Mouse (Mus musculus): ENCODE results near the gene Atp8b2. TPM values are rescaled to one million over a fixed set of nuclear protein-coding genes. Genes with fewer than 3 reads are reported as not detected.

Gene Atp8b2
- 100 to 1,000 TPM; 112 to 129 TPM for total RNA-seq (2021)
- long read RNA-seq, experiment 1, full-length matches to known transcripts: 74 of 120 reads
- long read RNA-seq, experiment 1, partial matches to known transcripts: 24 of 120 reads
- long read RNA-seq, experiment 1, other reads (novel, unspliced or antisense): 22 of 120 reads
- long read RNA-seq, experiment 2, full-length matches to known transcripts: 74 of 118 reads
- long read RNA-seq, experiment 2, partial matches to known transcripts: 20 of 118 reads
- long read RNA-seq, experiment 2, other reads (novel, unspliced or antisense): 24 of 118 reads

DNA sequence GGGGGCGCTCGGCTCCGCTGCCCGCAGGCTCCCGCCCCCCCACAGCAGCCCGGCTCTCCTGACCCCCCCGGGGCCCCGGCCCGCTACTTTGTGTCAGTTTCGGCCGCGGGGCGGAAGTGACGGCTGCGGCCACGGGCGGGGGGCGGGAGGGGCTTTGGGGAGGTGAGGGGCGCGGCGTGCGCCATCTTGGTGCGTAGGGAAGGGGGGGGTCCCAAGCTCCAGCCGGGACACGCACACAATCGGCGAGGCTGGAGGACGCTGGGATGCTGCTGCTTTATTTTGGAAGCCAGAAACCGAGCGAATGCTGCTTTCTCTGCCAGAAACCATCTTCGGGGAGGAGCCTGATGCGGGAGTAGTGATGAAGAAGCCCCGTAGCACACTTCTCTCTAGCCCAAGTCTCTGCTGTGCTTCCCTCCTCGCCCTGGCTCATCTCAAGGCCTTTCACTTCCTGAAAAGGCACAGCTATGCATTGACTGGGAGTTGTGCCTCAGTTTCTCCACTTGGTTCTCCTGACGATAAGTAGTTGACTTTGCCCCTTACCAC is at the start of gene Atp8b2:
Gene Atp8b2 (minus strand): TSS at position 288 of the 543 bp plus-strand sequence.
- intact Hi-C loops (cut with DNase I): loop anchor here (2.0 kb wide), 1 partner anchor 36 kb away; the partner anchor contains the start of gene Hax1
- Histone ChIP-seq H3K4me3 (peak within 1 kb of the TSS; percentile 56), H3K27ac (peak within 1 kb of the TSS; percentile 86)
- peak; percentile 48 to 67 for DNase-seq (ENCODE audit: extremely low spot score in 1 of 2, low spot score in 2 of 2)
- TF ChIP-seq CTCF (IDR thresholded peaks at IDR 0.05): no peak

DNA sequence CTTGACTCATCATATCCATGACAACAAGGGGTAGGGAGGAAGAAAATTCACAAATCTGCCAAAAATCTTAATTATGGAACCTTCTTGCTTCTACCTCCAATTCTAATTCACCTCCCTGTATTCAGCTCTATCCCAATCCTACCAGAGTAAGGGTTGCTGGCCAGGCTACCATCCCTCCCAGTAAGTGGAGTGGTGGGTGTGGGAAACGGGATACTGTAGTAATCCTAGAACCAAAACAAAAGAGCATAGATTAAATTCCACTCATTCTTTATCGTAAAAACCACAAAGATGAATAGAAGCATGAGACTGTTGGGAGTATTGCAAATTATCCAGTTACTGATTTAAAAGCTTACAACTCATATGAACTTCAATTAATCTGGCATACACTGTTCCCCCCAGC is 47.0 kb upstream of the Atp8b2 start:
- intact Hi-C loops (cut with DNase I): no loop called here
- TF ChIP-seq CTCF (IDR thresholded peaks at IDR 0.05): no peak
- no peak overlapping the region for H3K4me3 ChIP-seq
- DNase-seq (ENCODE audit: extremely low spot score in 1 of 2, low spot score in 2 of 2): no peak
- H3K27ac ChIP-seq: no peak overlapping the region

DNA sequence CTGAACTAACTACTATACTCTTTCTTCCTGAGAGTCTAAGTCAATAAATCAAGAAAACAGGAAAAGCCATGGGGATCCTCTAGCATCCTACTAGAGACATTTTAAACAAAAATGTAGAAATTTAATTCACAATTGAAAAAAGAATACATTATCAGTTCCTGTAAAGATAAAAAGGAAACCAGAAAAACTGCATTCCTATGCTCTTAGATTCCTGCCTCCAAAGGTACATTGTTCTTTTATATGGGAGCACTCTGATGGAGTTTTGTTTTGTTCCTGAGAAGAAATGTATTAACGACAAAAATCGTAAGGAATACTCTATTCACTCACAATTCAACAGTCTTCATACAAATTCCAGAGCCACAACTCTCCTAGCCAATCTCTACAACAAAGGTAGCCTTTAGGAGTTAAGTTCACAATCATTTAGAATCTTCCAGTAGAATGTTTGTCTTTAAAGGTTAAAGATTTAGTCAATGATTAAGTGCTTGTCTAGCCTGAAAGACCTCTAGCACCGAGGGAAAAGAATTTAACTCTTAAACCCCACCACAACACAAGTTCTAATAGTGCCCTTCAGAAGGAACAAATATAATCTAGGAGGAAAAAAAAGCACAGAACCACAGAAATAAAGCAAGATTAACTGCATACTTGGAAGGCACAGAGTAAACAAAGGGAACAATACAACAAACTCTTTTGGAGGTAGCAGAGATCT is 40.9 kb upstream of the Atp8b2 start:
- Histone ChIP-seq H3K27ac (no peak overlapping the region), H3K4me3 (no peak overlapping the region)
- no peak for TF ChIP-seq CTCF (IDR thresholded peaks at IDR 0.05)
- intact Hi-C loops (cut with DNase I): no loop called here
- no peak for DNase-seq (ENCODE audit: extremely low spot score in 1 of 2, low spot score in 2 of 2)

DNA sequence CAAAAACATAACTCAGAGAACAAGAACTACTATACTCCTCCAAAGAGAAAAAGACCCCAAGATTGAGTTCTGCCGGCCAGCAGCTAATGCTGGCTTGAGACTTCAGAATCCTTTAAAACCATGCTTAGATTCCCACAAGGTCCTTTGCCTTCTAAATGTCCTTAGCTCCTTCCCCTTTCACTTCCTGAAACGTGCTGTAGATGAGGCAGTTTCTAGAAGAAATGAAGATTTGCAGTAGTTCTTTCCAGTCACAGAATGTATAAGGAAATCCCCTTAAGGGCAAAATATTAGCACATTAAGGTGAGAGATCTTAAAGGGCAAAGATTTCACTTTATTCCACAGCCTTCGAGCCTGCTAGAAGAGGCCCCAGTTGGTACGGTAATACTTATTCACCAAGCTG is 36.5 kb upstream of the Atp8b2 start:
- Histone ChIP-seq H3K4me3 (no peak overlapping the region), H3K27ac (no peak overlapping the region; the same call in 1 of the 2 replicates)
- intact Hi-C loops (cut with DNase I): loop anchor here (2.0 kb wide), 1 partner anchor 37 kb away; the partner anchor contains the start of gene Atp8b2
- TF ChIP-seq CTCF (IDR thresholded peaks at IDR 0.05): no peak
- DNase-seq (ENCODE audit: extremely low spot score in 1 of 2, low spot score in 2 of 2): no peak

DNA sequence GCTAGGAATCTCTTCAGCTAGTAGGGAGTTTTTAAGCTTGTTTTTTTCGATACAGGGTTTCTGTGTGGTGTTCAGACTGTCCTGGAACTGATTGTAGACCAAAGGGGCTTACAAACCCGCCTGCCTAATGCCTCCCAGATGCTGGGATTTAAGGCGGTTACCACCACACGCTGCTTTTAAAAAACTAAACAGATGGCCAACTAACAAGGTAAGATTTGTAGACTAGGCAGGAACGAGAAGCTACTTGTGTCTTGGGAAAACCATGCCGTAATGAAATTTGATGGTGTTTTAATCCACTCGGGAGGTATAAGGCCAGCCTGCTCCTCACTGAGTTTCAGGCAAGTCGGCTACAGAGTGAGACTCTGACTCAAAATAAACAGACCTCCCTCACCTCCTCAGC is 35.8 kb upstream of the Atp8b2 start:
- H3K4me3 ChIP-seq: peak overlapping the region; percentile 69
- peak overlapping the region; percentile 99 for H3K27ac ChIP-seq
- intact Hi-C loops (cut with DNase I): loop anchor here (2.0 kb wide), 1 partner anchor 36 kb away; the partner anchor contains the start of gene Atp8b2
- TF ChIP-seq CTCF (IDR thresholded peaks at IDR 0.05): no peak
- peak in 1 of 2 experiments; percentile 11 for DNase-seq (ENCODE audit: extremely low spot score in 1 of 2, low spot score in 2 of 2)

DNA sequence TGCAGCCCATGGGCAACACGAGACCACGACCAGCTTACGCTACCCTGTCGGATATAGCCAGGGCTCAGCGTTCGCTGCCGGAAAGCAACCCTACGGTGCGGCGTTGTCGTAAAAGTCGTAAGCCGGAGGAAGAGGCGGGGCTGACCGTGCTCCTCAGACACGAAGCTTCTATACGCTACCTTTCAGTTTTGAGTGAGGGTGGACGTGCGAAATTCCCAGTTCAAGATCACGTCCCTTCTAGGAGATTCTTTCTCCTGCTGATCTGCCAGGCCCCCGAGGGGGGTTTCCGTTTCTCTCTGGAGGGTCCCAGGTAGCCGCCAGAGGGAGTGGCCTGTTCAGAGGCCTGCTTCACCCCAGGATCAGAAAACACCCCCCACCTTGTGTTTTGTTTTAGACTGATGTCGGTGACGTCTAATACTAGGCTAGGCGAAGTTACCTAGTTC is 35.3 kb upstream of the Atp8b2 start, which contains the start of gene Hax1:
Gene Hax1 (minus strand): TSS at position 169 of the 443 bp plus-strand sequence.
- Histone ChIP-seq H3K4me3 (peak within 1 kb of the TSS; percentile 69), H3K27ac (peak within 1 kb of the TSS; percentile 99)
- DNase-seq (ENCODE audit: extremely low spot score in 1 of 2, low spot score in 2 of 2): peak; percentile 92 to 95
- intact Hi-C loops (cut with DNase I): loop anchor here (2.0 kb wide), 1 partner anchor 36 kb away; the partner anchor contains the start of gene Atp8b2
- TF ChIP-seq CTCF (IDR thresholded peaks at IDR 0.05): peak; percentile 10

DNA sequence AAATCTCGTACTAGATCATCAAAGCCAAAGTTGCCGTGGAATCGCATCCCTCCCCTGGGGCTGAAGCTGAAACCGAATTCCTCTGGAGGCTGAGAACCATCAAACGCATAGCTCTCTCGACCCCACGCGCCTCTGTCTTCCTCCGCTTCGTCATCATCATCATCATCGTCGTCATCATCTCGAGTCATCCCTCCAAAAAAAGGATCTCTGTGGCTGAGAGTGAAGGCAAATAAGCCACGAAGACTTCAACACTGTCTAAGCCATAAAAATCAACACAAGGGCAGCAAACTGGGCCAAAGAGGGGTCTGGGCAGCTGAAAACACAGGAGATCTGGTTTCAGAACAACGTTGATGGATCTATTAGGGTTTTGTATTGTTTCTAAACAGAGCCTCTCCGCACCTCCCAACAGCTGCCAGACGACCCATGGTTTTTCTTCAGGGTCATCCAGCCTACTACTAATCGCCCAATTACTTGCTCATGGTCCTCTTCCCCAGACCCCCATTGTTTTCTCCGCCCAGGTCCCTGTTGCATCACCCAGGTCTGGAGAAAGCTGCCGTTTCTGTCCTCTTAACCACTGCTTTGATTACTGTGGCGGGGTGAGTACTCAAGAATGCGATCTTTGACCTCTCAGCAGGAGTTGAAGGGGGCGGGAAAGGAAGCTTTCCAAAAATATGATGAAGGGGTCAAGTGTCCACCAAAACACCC is 34.6 kb upstream of the Atp8b2 start:
- no peak for TF ChIP-seq CTCF (IDR thresholded peaks at IDR 0.05)
- Histone ChIP-seq H3K4me3 (peak overlapping the region; percentile 69), H3K27ac (peak overlapping the region; percentile 99)
- intact Hi-C loops (cut with DNase I): loop anchor here (2.0 kb wide), 1 partner anchor 35 kb away; the partner anchor contains the start of gene Atp8b2
- peak; percentile 32 to 34 for DNase-seq (ENCODE audit: extremely low spot score in 1 of 2, low spot score in 2 of 2)

DNA sequence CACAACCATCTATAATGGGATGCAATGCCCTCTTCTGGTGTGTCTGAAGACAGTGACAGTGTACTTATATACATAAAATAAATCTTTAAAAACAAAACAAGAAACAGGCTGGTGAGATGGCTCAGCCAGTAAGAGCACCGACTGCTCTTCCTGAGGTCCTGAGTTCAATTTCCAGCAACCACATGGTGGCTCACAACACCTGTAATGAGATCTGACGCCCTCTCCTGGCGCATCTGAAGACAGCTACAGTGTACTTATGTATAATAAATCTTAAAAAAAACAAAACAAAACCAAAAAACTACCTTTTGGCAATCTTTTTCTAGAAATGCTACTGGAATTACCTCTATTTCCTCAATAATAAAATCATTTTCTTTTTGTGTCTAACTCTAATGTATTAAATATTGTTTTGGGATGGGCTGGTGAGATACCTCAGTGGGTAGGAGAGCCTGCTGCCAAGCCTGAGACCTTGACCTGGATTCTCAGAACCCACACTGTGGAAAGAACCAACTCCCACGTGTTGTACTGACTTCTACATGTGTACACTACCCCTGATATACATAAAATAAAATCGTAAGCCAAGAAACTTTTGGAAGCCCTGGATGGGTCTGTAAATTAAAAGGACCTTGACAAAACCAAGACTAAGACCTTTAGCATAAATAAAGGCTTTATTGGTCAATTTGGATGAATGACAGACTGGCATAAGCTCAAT is 31.7 kb upstream of the Atp8b2 start:
- intact Hi-C loops (cut with DNase I): no loop called here
- no peak; the same call in 1 of the 2 replicates for TF ChIP-seq CTCF (IDR thresholded peaks at IDR 0.05)
- Histone ChIP-seq H3K27ac (no peak overlapping the region), H3K4me3 (no peak overlapping the region)
- no peak for DNase-seq (ENCODE audit: extremely low spot score in 1 of 2, low spot score in 2 of 2)

DNA sequence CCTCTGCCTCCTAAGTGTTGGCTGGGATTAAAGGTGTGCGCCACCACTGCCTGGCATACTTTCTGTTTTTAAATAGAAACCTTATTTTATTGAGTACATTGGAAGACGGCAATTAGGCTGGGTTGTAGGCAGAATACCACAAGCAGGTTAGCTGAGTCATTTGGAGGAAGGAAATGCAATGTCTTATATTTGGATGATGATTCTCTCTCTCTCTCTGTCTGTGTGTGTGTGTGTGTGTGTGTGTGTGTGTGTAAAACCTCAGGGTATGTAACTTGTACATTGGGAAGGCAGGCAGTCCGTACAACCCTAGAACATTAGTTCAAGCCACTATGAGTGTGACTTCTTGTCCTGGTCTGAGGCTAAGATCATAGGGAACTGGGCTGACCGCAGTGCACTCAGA is 24.5 kb upstream of the Atp8b2 start:
- intact Hi-C loops (cut with DNase I): no loop called here
- DNase-seq (ENCODE audit: extremely low spot score in 1 of 2, low spot score in 2 of 2): no peak
- TF ChIP-seq CTCF (IDR thresholded peaks at IDR 0.05): no peak

DNA sequence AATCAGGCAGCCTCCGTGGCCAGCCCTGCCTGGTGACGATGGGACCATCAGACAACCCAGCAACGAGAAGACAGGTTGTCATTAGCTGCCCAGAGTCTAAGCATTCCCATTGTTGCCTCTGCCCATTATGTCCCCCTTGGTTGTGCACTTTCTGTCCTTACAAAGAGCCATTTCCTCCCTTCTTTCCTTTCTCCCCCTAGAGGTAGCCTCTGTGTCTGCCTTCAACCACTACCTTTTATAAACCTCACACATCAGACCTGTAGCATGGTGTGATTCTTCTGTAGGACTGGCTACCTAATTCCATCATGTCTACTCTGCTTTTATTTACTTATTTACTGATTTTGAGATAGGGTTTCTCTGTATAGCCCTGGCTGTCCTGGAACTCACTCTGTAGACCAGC is 23.9 kb upstream of the Atp8b2 start:
- no peak overlapping the region for H3K27ac ChIP-seq
- no peak overlapping the region for H3K4me3 ChIP-seq
- no peak for DNase-seq (ENCODE audit: extremely low spot score in 1 of 2, low spot score in 2 of 2)
- TF ChIP-seq CTCF (IDR thresholded peaks at IDR 0.05): peak; percentile 3
- intact Hi-C loops (cut with DNase I): no loop called here

More for the DNA sequence above, 24.5 kb upstream of the Atp8b2 start:
- H3K4me3 ChIP-seq: no peak overlapping the region
- H3K27ac ChIP-seq: no peak overlapping the region

DNA sequence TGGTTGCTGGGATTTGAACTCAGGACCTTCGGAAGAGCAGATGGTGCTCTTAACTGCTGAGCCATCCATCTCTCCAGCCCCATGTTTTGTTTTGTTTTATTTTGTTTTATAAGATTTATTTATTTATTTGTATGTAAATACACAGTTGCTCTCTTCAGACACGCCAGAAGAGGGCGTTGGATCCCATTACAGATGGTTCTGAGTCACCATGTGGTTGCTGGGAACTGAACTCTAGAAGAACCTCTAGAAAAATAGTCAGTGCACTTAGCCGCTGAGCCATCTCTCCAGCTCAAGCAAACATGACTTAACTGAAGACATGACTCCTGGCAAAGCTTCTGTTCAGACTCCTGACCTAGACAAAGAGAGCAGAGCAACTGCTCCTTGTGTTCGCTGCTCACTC is 19.1 kb upstream of the Atp8b2 start:
- DNase-seq (ENCODE audit: extremely low spot score in 1 of 2, low spot score in 2 of 2): no peak
- intact Hi-C loops (cut with DNase I): no loop called here
- no peak for TF ChIP-seq CTCF (IDR thresholded peaks at IDR 0.05)
- H3K4me3 ChIP-seq: no peak overlapping the region
- no peak overlapping the region for H3K27ac ChIP-seq
